Mouse (Mus musculus) small intestine, adult 2 months (tissue): ENCODE data around the gene Lrrfip1.

Source experiments
- CTCF ChIP-seq: fragments of 200-500 bp; IDR thresholded peaks from 2 replicates; pipeline ENCODE4 v1.5.1; 2012; ENCODE audit warnings: low read depth, mild to moderate bottlenecking, control low read depth, inconsistent platforms, low read length, moderate library complexity, mixed read lengths; ENCODE audit not compliant: insufficient replicate concordance, insufficient read length; ENCODE audit errors: extremely low read depth
- POLR2A ChIP-seq: fragments of 200-500 bp; IDR thresholded peaks from 2 replicates; pipeline ENCODE4 v1.6.1; 2012; ENCODE audit warnings: low read depth, mild to moderate bottlenecking, control low read depth, inconsistent platforms, low read length, moderate library complexity

DNA sequence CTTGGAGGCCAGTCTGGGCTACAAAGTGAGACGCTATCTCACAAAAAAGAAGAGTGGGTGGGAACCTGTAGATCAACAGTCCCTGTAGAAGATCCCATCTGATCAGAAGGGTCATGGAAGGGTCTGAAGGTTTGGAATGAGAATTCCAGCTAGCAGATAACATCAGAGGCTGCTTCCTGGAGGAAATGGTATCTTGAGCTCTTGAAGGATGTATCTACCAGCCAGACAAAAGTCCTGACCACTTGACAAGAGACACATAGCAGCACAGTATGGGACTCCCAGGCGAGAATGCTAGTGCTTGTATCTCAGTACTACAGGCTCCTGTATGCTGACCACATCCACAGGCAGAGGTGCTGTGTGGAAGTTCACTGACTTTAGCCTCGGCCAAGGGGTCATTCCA lies 2.6 kb downstream of the Lrrfip1 start:
- no peak for TF ChIP-seq CTCF
- TF ChIP-seq POLR2A, result no peak
